Mouse (Mus musculus) cerebellum, postnatal 10 days (tissue): ENCODE measurements around the gene Dact2.

Experiments used
- DNase-seq, 2 experiments: peaks; one replicate each; pipeline ENCODE4 v3.0.0; 2021; ENCODE audit warnings: mixed read lengths in 2 of 2

Gene Dact2

DNA sequence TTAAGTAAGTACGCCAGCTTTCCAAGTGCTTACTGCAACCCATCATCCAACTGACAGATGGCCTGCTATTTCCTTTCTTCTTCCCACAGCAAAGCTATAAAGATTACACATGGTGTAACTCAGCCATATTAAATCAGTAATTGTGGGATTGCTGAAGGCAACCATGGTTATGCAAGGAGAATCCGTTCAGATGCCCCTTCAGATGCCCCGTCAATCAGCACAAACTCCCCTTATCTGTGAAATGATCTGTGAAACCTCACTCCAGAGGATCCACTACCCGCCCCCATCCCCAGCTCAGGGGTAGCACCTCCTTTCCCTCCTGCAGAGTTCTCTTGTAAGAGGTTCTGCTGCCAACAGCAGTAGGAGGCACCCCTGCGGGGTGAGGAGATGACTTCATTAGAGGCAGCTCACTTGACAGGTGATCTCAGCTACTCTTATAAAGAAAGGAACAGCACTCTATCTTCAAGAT, 3.0 kb upstream of the Dact2 start:
- DNase-seq, result peak in 1 of 2 experiments; percentile 24

DNA sequence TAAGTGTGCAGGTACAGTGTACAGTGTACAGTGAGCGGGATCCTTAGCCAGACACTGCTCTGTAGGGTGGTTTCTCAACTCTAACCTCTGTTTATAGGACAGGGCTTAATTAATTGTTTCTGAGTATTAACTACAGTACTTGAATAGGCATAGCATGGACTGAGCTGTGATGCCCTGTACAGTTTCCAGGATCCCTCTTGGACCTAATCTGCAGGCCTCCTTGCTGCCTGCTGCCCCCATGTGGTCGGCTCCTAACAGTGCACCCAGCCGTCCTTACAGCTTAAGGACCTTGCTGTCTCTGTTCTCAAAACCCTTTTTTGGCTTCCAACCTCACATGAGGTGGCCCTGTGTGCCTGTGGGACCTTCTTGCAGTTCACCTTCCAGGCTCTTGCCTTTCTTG, 2.0 kb upstream of the Dact2 start:
- peak; percentile 92 to 93 for DNase-seq

DNA sequence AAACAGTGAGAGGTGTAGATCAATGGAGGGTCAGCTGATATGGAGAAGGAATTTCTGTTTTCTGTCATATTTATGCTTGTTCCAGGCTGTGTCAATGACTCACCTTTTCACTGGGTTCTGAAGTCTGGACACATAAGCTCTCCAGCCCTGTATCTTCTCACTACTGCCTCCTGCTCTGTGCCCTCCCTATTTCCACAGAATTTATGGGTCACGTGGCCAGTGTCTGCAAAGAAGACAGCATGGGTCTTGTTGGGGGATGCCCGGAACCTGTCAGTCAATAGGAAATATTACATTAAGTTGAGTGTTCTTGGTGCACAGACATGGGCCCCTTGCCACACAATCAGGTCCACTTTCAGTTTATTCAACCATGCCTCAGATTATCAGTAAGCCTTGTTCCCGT, 1.1 kb upstream of the Dact2 start:
- no peak for DNase-seq

DNA sequence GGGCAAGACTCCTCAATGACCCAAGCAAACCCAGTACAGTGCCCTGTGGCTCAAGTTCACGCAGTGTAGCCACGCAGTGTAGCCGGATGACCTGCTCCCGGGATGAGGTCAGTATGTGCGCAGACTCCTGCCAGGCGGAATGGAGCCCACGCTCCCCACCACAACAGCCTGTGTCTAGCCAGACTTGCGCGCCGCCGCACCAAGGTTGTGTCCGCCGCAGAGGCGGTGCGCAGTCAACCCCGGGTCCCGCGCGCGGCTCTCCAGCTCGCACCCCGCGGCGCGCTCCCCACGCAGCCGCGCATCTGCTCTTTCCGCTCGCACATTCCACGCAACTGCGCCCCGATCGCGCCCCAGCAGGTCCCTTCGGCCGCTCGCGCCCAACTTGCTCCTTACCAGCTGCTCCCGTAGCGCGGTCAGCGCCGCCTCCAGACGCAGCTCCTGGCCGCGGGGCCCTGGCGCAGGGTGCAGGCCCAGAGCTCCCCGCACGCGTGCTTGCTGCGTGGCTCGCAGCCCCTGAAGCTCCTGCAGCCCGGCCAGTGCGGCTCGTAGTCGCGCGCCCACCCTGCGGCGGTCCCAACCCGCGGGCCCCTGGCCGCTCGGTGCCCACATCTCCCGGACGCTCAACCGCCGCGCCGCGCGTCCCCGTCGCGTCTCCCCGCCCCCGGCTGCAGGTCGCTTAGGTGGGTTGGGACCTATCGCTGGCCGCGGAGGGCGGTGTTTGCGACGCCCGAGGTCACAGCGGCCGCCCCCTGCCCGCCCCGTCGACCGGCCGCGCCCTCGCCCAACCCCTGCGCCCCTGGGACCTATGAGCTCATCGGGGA, 773 bp downstream of the Dact2 start:
- DNase-seq, result peak; percentile 46 to 52

DNA sequence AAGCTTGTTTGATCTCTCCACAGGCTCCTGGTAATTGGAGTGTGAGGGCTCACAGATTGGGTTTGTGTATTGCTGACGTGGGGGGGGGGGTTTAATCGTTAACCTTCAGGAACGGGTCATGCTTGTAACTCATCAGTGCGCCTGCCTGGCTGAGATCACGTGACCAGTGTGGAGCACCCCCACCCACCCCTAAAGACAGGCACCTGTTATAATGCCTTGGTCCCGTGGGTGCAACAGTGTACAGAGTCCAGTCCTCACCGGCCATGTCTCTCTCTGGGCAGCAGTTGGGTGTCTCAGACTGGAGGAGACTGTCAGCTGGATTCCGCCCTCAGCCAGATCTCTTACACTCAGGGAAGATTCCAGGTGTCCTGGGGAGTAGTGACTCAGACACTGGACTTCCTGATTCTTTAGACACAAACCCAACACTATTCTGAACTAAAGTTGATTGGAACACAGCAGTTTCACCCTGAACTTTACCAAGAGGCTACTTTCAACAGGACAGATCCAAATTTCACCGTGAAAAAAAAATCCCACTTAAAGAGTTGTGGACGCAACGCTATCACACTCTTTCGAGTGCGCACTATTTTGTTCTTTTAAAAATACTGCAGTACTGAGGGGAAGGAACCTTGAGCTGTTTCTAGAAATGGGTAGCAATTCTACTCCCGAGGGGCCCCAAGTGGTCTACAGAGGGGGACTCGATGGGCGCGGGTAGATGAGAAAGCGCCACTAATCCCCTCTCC, 1.6 kb downstream of the Dact2 start:
- peak; percentile 20 to 29 for DNase-seq

DNA sequence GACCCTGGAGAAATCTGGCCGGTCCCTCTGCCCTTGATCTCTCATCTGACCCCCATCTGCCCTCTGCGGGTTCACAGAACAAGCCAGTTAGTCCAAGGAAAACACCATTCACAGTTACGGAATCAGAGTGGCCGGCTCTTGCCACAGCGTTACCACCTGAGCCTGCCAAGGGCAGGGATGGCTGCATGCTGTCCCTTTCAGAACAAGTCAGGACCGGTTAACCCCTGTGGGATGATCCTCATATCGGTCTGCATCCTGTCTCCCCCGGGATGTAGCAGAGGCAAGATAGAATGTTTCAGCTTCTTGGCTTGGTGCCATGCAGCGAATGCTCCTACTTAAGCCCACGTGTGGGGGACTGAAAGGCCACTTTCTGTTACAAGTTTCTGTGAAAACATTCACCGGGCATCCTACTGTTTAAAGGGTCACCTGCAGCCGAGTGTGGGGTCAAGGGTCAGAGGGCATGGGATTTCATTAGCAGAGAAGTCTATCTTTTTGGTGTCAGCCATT, 2.8 kb downstream of the Dact2 start:
- DNase-seq, result peak; percentile 25 to 37

DNA sequence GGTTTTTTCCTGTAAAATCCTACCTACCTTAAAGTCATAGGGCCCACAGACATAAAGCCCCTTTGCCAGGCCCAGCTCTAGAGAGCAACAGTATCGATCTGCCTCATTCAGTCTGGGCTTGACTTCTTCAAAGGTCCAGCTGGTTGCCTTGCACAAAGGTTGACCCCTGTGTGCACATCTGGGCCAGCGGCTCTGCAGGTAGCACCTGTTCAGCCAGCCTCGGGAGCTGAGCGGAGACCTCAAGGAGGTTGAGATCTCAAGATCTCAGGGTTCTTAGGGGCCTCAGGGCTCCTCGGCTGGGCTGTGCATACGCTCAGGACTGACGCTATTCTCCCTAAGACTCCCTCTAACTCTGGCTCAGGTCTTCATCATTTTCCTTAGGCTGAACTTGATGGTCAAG, 3.9 kb downstream of the Dact2 start:
- DNase-seq, result no peak

DNA sequence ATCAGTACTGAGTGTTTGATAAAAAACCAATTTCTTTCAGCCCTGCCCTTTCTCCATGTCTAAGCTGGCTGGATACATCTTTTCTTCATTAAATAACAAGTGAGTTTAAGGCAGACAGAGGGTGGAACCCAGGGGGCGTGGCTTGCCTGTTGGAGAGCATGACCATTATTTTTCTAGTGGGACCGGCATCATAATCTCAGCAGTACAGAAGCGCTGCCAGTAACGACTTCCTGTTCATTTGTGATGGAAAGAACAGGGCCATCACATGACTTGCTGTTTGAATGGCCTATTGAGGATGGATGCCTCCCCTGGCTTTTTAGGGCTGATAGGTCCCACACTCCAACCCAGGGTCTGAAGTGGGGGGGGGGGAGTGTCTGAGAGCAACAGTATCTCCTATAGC, 4.5 kb downstream of the Dact2 start:
- no peak for DNase-seq

DNA sequence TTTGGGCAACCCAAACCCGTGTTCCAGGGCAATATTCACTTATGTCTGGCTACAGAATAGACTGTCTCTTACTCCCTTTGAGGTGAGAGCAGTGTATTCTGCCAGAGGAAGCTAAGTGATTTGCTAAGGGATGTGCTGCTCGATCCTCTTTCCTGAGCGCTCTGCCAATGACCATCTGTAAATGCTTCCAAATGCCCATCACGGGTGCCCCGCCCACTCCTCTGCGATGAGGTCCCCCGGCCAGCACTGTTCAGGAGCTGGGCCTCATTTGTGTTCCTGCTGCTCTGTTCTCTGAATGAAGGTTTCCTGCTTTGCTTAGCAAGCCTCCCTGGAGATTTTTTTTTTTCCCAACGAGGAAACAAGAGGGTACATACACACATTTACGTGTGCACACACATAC, 11.2 kb downstream of the Dact2 start:
- peak; percentile 40 to 63 for DNase-seq

DNA sequence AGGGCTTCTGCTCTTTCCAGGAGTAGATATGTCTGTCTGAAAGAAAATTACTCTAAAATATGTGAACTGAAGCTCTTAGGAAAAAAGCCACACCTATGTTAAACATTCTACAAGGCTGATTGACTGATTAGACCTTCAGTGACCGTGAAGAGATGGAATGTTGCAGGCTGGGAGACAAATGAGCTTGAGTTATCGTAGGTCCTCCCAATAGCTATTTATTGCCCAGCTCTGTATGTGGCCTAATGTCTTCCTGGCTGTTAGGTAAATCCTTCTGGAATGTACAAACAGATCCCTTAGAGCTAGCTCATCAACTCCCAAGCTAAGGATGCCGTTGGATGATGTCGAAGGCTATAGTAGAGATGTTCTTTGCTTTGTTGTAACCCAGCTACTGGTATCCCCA, 11.7 kb downstream of the Dact2 start:
- DNase-seq, result no peak

DNA sequence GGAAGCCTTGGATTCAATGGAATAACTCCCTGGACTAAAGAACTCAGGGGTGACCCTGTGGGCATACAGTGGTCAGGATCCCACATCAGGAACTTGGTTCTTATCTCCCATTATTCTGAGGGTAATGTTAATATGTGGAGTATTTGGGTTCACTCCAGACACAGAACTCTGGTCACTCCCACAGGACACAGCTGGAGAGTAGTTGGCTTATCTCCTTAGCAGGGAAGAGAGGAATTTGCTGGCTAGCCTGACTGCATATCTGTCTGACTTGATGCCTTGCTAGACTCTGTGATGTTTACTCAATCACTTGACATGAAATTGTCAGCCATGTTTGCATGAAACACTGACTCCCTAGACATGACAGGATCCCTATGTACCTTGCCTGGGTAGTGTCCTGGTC, 15.6 kb downstream of the Dact2 start:
- no peak for DNase-seq

DNA sequence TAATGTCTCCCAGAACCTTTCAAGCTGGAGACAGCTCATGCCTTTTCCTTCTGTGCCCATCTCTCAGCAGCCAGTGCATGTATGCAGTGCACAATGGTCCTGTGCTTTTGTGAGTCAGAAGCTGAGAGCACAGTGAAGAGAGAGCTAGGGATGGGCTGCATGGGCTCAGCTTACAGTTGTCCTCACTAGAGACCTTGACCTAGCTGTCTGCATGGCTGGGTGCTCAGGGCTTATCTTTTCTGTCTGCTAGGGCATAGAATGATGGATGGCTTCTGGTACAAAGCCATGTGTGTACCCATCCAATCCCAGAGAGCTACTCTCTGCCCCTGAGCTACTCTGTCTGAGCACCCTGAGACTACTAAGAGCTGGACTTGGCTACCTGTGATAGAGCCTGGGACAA, 17.0 kb downstream of the Dact2 start:
- DNase-seq, result no peak

DNA sequence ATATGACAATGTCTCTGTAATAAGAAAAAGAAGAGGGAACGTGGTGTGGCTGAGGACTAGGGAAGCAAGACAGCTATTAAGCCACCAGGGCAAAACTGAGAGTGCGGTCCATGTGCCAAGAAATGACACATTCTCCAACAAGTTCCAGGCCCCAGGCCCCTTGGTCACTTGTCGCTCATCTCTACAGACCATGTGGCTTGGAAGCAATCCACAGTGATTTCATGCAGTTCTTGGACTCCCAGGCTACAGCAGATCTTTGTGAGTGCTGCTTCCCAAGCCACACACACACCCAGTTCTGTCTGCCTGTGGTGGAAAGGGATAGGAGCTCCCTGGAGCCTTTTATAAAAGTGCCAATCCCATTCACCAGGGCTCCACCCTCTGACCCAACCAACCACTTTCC, 17.9 kb downstream of the Dact2 start:
- DNase-seq, result peak; percentile 21 to 41

DNA sequence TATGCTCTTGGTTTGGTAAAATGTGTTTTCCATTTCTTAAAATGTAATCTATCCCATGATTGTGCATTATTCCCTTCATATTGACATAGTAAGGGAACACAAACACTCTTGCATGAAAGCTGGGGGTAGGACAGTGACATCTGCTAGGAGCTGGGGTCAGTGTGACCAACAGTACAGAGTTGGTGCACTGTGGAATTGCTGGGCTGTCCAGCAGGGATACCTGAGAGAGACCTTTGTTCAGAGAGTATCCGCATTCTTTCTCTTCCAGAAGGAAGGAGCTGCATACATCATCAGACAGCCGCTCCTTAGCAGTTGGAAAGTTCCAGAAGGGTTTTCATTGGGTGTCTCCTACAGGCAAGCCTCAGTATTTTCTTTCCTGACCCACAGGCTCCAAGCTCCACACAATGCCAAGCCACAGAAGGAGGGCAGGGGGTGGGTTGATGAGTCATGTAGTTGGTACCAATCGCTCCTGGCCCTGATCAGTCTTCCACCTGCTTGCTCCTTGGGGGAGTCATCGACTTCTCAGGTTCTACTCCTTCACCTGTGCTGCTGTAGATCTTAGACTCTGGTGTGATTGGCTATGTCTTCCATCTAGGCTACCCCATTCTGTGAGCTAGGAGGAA, 19.8 kb downstream of the Dact2 start:
- DNase-seq, result no peak

DNA sequence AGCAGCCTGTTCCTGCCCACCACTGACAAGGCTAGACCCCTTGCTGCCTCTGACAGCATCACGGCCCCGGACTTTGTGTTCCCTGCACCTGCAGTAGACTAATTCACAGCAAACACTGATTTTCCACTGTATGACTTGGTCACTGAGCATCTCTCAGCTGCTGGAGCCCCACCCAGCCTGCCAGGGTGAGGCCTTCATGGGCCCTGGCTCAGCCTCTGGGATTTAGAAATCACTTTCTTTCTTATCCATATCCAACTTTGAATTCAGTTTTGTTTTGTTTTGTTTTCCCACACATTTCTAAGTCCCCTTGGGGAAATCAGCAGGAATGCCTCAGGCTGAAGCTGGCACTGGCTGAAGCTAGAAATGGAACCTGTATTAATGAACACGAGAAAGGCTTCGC, 20.4 kb downstream of the Dact2 start:
- DNase-seq, result no peak

DNA sequence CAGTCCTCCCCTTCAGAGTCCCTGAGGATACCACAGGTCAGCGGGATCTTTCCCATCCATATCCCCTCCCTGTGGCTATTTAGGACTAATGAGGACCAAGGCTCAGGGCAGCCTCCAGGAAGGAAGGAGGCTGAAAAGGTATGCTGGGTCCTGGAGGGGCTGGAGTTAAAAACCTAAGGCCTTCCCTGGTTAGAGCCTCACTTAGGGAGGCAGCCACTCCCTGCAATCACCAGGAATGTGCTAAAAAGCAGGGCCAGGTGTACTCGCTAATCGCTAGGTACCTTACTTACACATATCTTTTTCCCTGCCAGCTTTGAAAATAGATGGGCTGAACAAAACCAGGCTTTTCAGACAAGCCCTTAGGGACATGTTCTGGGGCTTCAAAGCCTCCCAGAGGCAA, 21.2 kb downstream of the Dact2 start:
- no peak for DNase-seq

DNA sequence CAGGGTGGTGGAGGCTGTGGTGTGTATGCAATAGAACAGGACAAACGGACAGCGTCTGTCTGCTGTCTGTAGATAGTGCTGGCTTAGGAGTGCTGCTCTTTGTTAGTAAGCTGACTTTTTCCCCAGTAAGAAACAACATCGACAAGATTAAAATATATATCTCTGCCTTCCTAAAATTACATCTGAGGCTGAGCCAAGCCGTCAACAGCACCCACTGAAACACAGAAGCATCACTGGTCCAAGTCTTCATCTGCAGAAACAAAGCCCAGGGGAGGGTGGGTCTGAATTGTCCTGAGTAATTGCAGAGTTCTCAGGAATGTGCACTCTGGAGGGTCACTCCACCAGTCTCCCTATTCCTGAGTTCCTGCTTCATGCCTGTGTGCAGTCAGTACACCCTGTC, 25.2 kb downstream of the Dact2 start:
- DNase-seq, result no peak

DNA sequence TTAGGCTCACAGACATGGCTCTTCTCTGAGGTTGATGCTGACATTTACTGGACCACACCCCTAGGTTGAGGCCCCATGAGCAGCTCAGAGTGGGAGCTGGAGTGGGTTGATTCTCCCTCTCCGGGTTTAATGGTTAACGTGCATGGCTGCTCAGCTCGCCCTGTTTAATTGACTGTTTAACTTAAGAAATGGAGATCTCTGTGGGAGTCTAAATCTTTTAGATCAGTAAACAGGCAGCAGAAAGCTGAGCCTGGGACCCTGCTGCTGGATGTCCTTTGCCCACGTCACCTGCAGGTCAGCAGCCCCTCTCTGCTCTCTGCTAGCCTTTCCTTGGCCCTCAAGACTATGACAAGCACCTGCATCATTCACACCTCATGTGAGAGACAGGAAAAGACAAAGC, 25.6 kb downstream of the Dact2 start:
- DNase-seq, result no peak

DNA sequence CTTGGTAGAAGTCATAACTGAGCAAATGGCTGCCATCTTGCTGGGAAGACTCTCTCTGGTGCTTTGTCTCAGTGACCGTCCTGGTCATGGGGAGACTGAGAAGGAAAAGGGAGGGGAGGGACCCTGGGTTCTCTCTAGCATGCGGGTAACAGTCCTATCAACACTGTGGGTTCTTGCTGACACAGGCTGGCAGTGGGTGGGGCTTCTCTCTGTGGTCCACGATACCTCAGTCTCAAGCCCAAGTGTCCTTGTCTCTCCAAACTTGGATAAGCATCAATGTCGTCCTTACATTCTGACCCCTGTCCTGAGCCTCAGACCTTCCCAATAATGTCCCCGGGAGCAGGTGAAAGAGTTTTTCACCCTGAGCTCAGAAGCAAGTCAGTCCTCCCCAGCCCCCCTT, 26.1 kb downstream of the Dact2 start:
- DNase-seq, result no peak

DNA sequence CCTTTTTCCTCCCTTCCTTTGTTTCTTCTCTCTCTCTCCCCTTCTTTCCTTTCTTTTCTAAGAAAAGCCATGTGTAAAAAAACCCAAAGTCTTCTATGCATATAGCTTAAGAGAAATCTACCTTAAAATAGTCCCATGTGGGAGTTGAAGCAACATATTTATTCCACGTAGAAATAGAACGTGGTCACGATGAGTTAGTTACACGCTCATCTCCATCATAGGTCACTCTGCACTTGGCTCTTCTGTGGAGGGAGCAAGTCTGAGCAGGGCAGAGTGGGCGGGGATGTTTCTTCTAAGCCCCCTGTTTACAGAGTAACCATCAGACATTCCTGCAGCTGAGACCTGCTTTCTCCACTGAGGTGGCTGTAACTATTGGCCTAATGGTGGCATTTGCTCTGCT, 27.1 kb downstream of the Dact2 start:
- no peak for DNase-seq

DNA sequence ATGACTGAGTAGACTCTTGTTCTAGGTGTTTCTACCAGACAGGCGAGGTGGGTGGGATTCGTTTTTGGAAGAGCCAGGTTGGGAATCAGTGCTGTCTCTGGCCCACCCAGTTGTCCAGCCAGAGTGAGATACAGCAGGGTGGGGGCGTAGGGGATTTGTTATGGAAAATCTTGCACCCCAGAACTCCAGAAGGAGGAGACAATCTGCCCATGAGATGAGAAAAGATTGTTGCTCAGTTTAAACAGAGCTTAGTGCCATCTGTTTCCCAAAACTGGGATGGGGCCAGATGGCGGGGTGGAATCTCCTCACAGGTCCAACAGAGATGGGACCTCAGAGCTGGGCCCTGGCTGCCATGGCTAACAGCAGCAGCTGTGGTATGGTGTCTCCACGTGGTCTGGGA, 28.4 kb downstream of the Dact2 start:
- DNase-seq, result peak; percentile 76 to 88

DNA sequence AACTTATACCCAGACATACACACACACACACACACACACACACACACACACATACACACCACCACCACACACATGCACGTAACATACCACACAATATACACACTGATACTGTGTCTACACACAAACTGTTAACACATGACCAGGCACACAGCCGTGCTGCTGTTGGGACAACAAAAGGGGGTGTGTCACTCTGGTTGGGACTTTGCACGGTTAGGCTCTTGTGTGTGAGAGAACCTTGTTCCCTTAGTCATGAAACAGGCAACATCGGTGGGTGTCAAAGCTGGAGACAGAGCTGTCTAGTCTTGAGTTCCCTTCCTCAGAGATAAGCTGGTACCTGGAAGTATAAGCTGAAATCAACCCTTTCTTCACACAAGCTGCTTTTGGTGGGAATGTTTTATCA, 29.1 kb downstream of the Dact2 start:
- no peak for DNase-seq

DNA sequence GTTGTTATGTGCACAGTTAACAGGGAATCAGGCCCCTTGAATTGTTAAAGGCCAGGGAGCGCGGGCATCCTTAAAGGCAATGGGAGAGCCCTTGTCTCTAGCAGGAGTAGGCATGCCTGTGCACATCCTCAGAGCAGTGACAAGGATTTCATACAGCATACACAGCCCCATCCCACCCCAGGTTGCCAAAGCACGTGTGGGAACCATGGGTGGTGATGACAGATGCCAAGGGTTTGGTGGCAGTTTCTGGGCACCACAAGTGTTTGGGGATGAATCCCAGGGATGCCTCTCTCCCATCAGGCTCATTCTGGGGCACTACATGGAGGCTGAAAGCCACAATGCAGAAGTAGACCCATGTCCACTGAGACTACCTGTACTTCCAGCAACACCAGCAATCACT, 29.7 kb downstream of the Dact2 start:
- peak; percentile 42 to 59 for DNase-seq

DNA sequence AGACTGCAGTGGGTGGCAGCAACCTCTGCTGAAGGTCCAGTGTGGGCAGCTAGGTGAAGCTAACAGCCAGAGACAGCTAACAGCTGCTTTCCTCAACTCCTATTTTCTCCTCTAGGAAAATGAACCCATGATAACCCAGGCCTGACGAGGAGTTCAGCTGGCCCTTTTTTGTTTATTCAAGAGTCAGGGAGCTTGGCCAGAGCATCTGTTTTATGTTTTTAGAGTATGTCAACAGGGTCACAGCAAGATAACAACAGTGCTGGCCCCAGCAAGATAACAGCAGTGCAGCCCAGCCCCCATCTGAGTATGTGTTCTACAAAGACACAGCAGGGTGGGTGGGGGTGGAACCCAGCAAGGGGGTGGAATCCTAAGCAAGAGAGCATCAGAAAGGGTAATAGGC, 30.6 kb downstream of the Dact2 start:
- no peak for DNase-seq
